Mouse (Mus musculus): ENCODE measurements at regions not wholly inside any gene's neighbourhood (a gene's known extent, or its start where the extent isn't known, plus 50 kb on each side); places are given as distances from the start of the nearest gene placed in this dataset.

- no peak for DNase-seq (ENCODE audit: low spot score)
Measured at GRCm38 (mm10) chr9:46467671-46468070, 147.9 kb upstream of the 4931429L15Rik start.

DNA sequence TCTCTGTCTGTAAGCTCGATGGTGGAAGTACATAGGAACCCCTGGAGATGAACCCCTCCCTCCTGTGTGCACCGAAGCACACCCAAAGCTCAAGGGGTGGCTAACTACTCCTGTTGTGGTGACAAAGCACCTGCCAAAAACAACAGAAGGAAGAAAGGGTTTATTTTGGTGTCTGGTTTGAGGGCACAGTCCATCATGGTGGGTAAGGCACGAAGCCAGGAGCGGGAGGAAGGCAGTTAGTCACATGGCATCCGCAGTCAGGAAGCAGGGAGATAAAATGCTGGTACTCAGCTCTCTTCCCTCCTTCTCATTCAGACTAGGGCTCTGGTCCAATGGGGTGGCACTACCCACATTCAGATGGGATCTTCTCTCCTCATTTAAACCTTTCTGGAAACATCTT, 142.9 kb upstream of the 4931429L15Rik start:
- no peak for DNase-seq (ENCODE audit: low spot score)

- no peak for DNase-seq (ENCODE audit: low spot score)
Measured at GRCm38 (mm10) chr9:46457945-46458344, 138.2 kb upstream of the 4931429L15Rik start.

DNA sequence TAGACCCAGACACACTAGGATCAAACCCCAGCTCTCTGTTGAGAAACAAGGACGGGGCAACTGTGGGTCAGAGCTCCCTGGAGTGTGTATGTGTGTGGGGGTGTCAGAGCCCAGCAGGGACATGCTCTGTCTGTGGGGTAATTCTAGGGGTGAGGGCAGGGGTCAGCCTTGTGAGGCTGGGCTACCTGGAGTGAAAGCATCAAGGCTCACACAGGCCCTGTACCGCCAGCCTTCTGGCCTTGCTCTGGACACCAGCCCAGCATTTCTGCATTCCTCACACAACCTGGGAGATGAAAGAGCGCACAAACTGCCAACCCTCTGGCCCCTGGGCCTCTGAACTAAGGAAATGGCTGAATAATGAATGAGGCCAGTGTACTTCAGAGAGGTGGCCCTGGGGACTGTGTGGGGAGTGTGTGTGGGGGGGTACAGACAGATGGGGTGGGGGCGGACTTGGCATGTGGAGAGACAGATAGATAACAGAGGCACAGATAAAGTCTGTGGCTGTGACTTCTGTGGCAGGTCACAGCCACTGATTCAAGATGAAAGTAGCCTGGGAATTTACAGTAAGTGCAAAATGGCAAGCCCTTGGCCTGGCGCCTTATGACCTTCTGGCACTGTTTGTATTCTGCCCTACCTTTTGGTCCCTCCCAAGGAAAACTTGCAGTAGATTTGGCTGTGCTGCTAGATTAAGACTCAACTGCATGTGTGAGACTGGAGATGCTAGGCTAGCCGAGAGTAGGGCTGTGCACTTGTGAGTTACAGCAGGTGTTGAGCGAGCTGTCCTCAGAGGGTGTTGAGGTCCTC, 135.2 kb upstream of the 4931429L15Rik start:
- DNase-seq (ENCODE audit: low spot score), result no peak

DNA sequence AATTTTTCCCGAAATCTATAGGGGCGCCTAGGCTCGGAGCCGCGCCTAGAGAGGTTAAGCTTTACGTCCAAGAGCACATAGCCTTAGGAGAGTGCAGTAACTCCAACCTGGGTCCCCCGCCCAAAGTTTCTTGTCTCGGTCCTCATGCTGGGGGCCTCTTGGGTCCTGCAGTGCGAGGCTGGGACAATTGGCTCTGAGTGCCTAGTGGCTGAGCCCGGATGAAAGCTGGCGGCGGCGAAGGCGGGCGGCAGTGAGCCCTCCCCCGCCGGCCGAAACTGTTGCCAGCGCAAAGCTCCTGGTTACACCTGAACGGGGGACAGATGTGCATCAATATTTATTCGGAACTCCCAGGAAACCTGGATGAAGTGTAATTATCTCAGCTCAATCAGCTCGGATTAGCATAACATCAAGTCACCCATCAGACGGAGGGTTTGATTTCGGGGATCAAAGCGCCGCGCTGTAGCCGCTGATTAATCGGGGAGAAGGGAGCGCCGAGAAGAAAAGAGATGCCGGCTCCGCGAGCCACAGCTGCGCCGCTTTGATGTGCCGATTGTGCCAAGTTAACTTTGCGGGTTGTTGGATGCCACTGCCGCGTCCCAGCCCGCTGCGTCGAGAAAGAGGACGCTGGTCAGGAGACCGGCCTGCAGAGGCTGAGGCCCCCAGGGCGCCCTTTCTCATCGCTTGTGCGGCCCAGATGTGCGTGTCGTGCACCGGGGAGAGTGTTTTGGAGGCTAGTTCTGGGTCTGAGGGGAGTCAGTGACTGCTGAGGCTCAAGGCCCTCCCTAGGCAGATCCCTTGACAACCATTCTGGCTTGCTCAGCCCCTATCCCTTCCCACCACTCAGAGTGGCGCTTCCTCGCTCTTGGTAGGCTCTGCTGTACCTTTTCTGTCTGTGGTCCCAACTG, 123.7 kb upstream of the 4931429L15Rik start:
- no peak for DNase-seq (ENCODE audit: low spot score)

GRCm38 (mm10) chr9:46442739-46443181, 123.0 kb upstream of the 4931429L15Rik start:
- no peak for DNase-seq (ENCODE audit: low spot score)

DNA sequence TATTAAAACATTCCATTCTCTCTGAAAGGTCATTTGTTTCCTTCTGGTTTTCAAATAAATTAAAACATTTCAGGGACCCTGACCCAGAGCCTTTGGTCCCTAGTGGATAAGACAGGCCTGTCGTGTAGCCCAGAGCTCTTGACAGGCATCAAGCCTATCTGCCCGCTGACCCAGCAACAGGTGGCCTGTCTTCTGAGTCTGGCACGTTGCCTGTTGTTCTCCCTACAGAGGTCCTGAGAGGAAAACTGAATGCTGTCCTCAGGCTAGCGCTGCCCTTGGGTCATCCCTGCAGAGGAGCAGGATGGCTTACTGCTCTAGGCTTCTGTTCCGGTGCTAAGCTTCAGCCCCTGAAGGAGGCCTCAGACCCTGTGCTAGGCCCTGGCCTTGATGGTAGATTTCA, 120.4 kb upstream of the 4931429L15Rik start:
- DNase-seq (ENCODE audit: low spot score), result no peak

DNA sequence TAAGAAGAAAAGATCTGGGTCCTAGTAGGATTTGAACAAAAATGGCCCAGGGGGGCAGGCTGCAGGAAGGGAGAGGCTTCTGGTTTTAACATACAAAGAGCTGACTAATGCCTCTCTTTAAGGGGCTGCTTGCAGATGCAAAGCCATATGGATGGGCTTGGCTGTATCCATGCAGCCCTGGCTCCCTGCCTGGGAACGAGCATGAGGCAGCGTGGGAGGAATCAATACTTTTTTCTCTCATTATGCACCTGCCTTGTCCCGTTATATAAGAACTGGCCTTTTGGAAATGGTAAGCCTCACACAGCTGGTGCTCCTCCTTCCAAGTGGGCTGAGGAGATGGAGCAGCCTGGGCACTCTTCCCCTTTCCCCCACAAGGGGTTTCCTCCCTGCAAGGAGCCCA, 114.9 kb upstream of the 4931429L15Rik start:
- no peak for DNase-seq (ENCODE audit: low spot score)

DNA sequence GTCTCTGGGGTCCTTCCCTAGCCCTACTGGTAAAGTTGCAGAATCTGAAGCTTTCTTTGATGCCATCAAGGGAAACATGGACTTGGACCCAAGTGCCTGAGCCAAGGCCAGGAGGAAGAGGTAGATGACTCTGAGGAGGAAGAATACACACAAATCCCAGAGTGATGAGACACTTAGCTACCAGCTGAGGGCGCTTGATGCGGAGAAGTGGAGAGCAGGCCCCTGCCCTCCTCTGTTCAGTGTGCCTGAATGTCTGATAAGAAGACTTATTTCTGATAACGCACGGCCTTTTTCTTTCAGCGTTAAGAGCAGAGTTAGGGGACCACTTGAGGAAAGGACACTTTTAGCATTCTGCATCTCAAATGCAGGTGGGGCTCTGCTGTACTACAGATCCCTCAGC, 113.9 kb upstream of the 4931429L15Rik start:
- DNase-seq (ENCODE audit: low spot score), result no peak

GRCm38 (mm10) chr9:46431053-46431452, 111.3 kb upstream of the 4931429L15Rik start:
- no peak for DNase-seq (ENCODE audit: low spot score)

GRCm38 (mm10) chr9:46423184-46423967, 103.6 kb upstream of the 4931429L15Rik start:
- no peak for DNase-seq (ENCODE audit: low spot score)

GRCm38 (mm10) chr9:46421688-46422274, 102.0 kb upstream of the 4931429L15Rik start:
- no peak for DNase-seq (ENCODE audit: low spot score)

- DNase-seq (ENCODE audit: low spot score), result no peak
Measured at GRCm38 (mm10) chr9:46411686-46412085, 91.9 kb upstream of the 4931429L15Rik start.

GRCm38 (mm10) chr9:46408776-46409175, 89.0 kb upstream of the 4931429L15Rik start:
- no peak for DNase-seq (ENCODE audit: low spot score)

DNA sequence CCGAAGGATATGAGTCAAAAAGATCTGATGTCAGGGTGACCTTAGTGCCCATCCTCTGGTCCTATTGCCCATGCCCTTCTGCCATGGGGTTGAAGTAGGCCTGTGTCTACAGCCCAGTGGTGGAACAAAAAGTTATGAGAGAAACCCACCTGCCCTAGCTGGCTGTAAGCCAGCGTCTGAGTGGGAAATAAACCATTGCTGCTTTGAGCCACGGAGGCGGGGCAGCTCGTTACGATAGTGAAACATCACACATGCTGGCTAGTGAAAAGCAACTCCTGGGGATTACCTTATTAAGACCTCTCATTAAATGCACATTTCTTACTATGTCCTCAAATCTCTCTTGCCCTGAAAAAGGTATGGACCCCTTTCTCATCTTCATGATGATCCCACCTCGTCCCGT, 86.8 kb upstream of the 4931429L15Rik start:
- DNase-seq (ENCODE audit: low spot score), result no peak

DNA sequence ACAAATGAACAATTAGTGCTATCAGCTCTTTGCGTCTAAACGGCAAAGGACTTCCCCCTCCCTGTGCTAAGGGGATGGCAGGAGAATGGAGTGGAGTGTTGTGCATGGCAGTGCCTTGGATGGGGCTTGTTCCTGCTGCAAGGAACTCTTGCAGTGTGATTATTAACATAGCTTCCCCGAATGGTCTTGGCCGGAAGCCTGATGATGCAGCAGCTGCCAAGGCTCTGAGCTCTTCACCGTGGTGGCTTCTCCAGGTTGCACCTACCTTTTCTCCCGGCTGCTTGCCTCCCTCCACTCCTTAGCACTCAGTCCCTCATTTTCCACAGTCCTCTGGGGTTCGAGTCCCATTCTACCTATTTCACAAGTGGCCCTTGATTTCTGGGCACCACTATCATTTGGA, 76.8 kb upstream of the 4931429L15Rik start:
- no peak for DNase-seq (ENCODE audit: low spot score)

DNA sequence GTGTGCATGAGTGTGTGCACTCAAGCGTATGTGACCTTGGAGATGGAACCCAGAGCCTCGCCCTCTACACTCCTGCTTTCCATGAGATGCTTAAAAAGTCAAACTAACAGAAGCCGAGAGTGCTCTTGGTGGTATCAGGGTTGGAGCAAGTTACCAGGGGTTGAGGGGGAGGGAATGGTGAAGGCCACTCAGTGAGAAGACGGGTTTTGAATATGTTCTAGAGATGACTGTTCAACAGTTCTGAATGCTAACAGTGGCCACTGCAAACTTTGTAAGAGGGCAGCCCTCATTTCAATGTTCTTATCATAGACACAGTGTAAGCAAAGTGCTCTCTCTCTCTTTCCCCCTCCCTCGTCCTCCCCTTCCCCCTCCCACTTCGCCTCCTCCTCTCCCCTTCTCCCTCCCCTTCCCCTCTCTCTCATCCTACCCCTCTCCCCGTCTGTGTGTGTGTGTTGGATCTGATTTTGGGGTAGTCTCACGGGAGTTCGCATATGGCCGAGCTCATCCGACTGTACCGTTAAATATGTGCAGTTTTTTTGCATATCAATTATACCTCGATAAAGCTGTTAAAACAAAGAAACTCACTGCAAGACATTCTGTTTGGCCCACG, 75.5 kb upstream of the 4931429L15Rik start:
- DNase-seq (ENCODE audit: low spot score), result no peak

DNA sequence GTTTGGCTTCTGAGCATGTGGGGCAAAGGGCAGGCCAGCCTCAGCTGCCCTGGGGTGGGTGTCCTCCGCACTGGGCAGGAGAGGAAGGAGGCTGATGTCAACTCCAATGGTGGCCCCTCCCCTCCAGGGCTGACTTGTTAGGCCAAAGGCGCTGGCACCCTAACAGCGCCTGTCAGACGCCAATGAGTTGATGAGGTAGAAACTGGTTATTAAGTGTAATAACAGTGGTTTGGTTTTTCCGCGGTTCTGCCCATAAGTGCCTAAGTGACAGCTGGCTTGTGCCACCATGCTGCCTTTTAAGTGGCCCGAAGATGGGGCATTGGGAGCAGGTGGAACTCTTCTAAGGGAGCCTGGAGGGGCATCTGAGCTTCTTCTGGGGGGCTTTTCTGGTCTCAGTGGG, 74.5 kb upstream of the 4931429L15Rik start:
- no peak for DNase-seq (ENCODE audit: low spot score)

GRCm38 (mm10) chr9:46392641-46393321, 73.0 kb upstream of the 4931429L15Rik start:
- DNase-seq (ENCODE audit: low spot score), result peak; percentile 49

GRCm38 (mm10) chr9:46389741-46390140, 70.0 kb upstream of the 4931429L15Rik start:
- no peak for DNase-seq (ENCODE audit: low spot score)
